Mouse (Mus musculus) liver, adult 2 months (tissue): ENCODE results near the gene Sp2. TPM values are rescaled to one million over a fixed set of nuclear protein-coding genes. Genes with fewer than 3 reads are reported as not detected.

Experiments
- DNase-seq: peaks from one replicate; pipeline ENCODE4 v3.0.0-alpha.2; 2011; ENCODE audit warnings: low read depth, low spot score; ENCODE audit errors: extremely low read depth
- H3K27ac ChIP-seq: fragments of 200-500 bp; replicated peaks from 2 replicates; pipeline ENCODE4 v1.5.1; 2012; ENCODE audit warnings: low read depth, mild to moderate bottlenecking, control low read depth, inconsistent platforms, low read length; ENCODE audit not compliant: insufficient read depth
- H3K27me3 ChIP-seq: fragments of 200-500 bp; 2 replicates; pipeline ENCODE4 v1.6.1; 2012; ENCODE audit warnings: mild to moderate bottlenecking, moderate library complexity, low read length, inconsistent platforms; ENCODE audit not compliant: control insufficient read depth, insufficient read depth
- H3K36me3 ChIP-seq: fragments of 200-500 bp; 2 replicates; pipeline ENCODE4 v1.6.1; 2012; ENCODE audit warnings: low read length, inconsistent platforms; ENCODE audit not compliant: control insufficient read depth, insufficient read depth
- H3K4me1 ChIP-seq: fragments of 200-500 bp; 2 replicates; pipeline ENCODE4 v1.6.1; 2011; ENCODE audit warnings: low read length; ENCODE audit not compliant: control insufficient read depth, insufficient read depth
- H3K4me3 ChIP-seq: fragments of 200-500 bp; 2 replicates; pipeline ENCODE4 v1.5.1; 2011; ENCODE audit warnings: low read depth, mild to moderate bottlenecking, control low read depth, low read length, moderate library complexity; ENCODE audit not compliant: insufficient read depth
- H3K79me2 ChIP-seq: fragments of 200-500 bp; 2 replicates; pipeline ENCODE4 v1.6.1; 2012; ENCODE audit warnings: inconsistent platforms, mild to moderate bottlenecking, low read length, moderate library complexity; ENCODE audit not compliant: control insufficient read depth, insufficient read depth
- H3K9ac ChIP-seq: fragments of 200-500 bp; 2 replicates; pipeline ENCODE4 v1.6.1; 2012; ENCODE audit warnings: low read depth, mild to moderate bottlenecking, control low read depth, inconsistent platforms, low read length
- CTCF ChIP-seq: fragments of 200-500 bp; IDR thresholded peaks from 2 replicates; pipeline ENCODE4 v1.5.1; 2011; ENCODE audit warnings: low read depth, low read length, control low read depth
- POLR2A ChIP-seq: fragments of 200-500 bp; IDR thresholded peaks from 2 replicates; pipeline ENCODE4 v1.6.1; 2011; ENCODE audit warnings: low read length, control low read depth; ENCODE audit not compliant: insufficient read depth; ENCODE audit errors: extremely low read depth
- WGBS: fragments of 180-500 bp; shearing (Covaris S2); methylation state at CpG from one replicate; pipeline ENCODE4 v1.1.7; 2018; 5-methylcytosine and 5-hydroxymethylcytosine counted together
- polyA plus RNA-seq: library from polyadenylated mRNA; depleted of rRNA; stranded (reverse); fragments of >200 nt; gene quantifications from 2 replicates; pipeline ENCODE4 v1.2.3, GENCODE M21; 2012
- total RNA-seq: library from RNA; depleted of rRNA; stranded (reverse); fragments of >200 nt; gene quantifications from 2 replicates; pipeline ENCODE4 v1.2.3, GENCODE M21; 2014

Sp2 gene
- total and polyA plus RNA-seq, 2 experiments, result 0.28 to 3.8 TPM

- H3K4me1 ChIP-seq, result no peaks in the 10 kb centered on the region
- no peaks in the 10 kb centered on the region; the same call in 1 of the 2 replicates for H3K27me3 ChIP-seq
- no peak overlapping the region for H3K4me3 ChIP-seq
- no peak overlapping the region for H3K9ac ChIP-seq
- no peak for DNase-seq
- no peaks in the 10 kb centered on the region for H3K79me2 ChIP-seq
- TF ChIP-seq CTCF (no peak), POLR2A (no peak)
- no peak overlapping the region for H3K27ac ChIP-seq
- no peaks in the 10 kb centered on the region for H3K36me3 ChIP-seq
- 55% methylated on average over 5 of the region's 5 CpGs for WGBS
Observed at GRCm38 (mm10) chr11:97003170-97003569, 20.4 kb upstream of the Sp2 start.

GRCm38 (mm10) chr11:96997380-96997956 lies 14.7 kb upstream of the Sp2 start:
- TF ChIP-seq POLR2A, result no peak
- TF ChIP-seq CTCF, result no peak
- Histone ChIP-seq H3K4me3 (peak overlapping the region; percentile 12; the same call in 1 of the 2 replicates), H3K36me3 (no peaks in the 10 kb centered on the region), H3K79me2 (no peaks in the 10 kb centered on the region), H3K27ac (no peak overlapping the region), H3K9ac (peak overlapping the region; percentile 66; the same call in 1 of the 2 replicates), H3K4me1 (no peaks in the 10 kb centered on the region), H3K27me3 (peaks cover 5% of the 10 kb centered on the region)
- DNase-seq, result no peak
- 15% methylated on average over 26 of the region's 30 CpGs for WGBS

- peak overlapping the region; percentile 66 for H3K9ac ChIP-seq
- H3K36me3 ChIP-seq, result no peaks in the 10 kb centered on the region
- H3K4me1 ChIP-seq, result no peaks in the 10 kb centered on the region
- WGBS, result 36% methylated on average over 17 of the region's 17 CpGs
- H3K27ac ChIP-seq, result no peak overlapping the region
- H3K27me3 ChIP-seq, result peaks cover 5% of the 10 kb centered on the region
- H3K4me3 ChIP-seq, result peak overlapping the region; percentile 12; the same call in 1 of the 2 replicates
- H3K79me2 ChIP-seq, result no peaks in the 10 kb centered on the region
- no peak for DNase-seq
- TF ChIP-seq CTCF (no peak), POLR2A (no peak)
Observed at GRCm38 (mm10) chr11:96996773-96997379, 14.1 kb upstream of the Sp2 start.

GRCm38 (mm10) chr11:96995836-96996772 lies 13.3 kb upstream of the Sp2 start:
- Histone ChIP-seq H3K4me1 (no peaks in the 10 kb centered on the region), H3K36me3 (no peaks in the 10 kb centered on the region), H3K27me3 (peaks cover 5% of the 10 kb centered on the region), H3K4me3 (no peak overlapping the region), H3K27ac (no peak overlapping the region), H3K79me2 (no peaks in the 10 kb centered on the region), H3K9ac (no peak overlapping the region)
- 89% methylated on average over 15 of the region's 15 CpGs for WGBS
- TF ChIP-seq POLR2A (no peak), CTCF (no peak)
- DNase-seq, result no peak

- Histone ChIP-seq H3K27ac (no peak overlapping the region), H3K27me3 (peaks cover 5% of the 10 kb centered on the region)
Observed at GRCm38 (mm10) chr11:96995031-96995430, 12.3 kb upstream of the Sp2 start.

More at GRCm38 (mm10) chr11:96995031-96995430, 12.3 kb upstream of the Sp2 start:
- DNase-seq, result no peak
- Histone ChIP-seq H3K9ac (no peak overlapping the region), H3K36me3 (no peaks in the 10 kb centered on the region), H3K4me3 (no peak overlapping the region), H3K79me2 (no peaks in the 10 kb centered on the region), H3K4me1 (no peaks in the 10 kb centered on the region)
- TF ChIP-seq CTCF, result no peak
- TF ChIP-seq POLR2A, result no peak
- 77% methylated on average over 5 of the region's 5 CpGs for WGBS
